Mouse (Mus musculus): ENCODE results near the gene Shmt1. TPM values are rescaled to one million over a fixed set of nuclear protein-coding genes. Genes with fewer than 3 reads are reported as not detected.

The Shmt1 gene
- polyA plus RNA-seq, 1 experiment from 2014 or later = 34.5 TPM

DNA sequence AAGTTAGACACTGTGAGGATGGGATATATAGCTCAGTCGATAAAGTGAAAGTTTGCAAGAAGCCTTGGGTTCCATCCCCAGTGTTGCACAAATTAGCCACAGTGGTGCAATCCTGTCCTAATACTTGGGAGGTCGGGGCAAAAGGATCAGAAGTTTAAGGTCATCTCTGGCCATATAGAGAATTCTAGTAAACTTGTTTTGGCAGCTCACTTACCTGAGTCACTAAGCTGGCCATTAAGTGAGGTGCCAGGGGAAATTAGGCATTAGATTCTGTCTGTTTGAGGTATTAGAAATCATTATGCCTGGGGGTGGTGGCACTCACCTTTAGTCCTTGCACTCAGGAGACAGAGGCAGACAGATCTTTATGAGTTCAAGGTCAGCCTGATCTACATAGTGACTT, 12.3 kb upstream of the Shmt1 start:
- H3K36me3 ChIP-seq (ENCODE audit: control insufficient read depth, insufficient read depth) = no peaks in the 10 kb centered on the region
- TF ChIP-seq CTCF (IDR thresholded peaks at IDR 0.05; ENCODE audit: low read depth) = no peak
- H3K27me3 ChIP-seq (replicated peaks; ENCODE audit: control insufficient read depth, insufficient read depth, low read length) = no peaks in the 10 kb centered on the region
- no peak overlapping the region for H3K4me3 ChIP-seq (ENCODE audit: low read depth, low read length)
- H3K27ac ChIP-seq (ENCODE audit: low read depth, low read length) = no peak overlapping the region
- H3K4me1 ChIP-seq (replicated peaks; ENCODE audit: control insufficient read depth, insufficient read depth, low read length) = no peaks in the 10 kb centered on the region
- no peaks in the 10 kb centered on the region for H3K9me3 ChIP-seq (ENCODE audit: control insufficient read depth)
- no peak for ATAC-seq
- H3K9ac ChIP-seq (ENCODE audit: low read depth, low read length) = no peak overlapping the region
- H3K4me2 ChIP-seq (replicated peaks; ENCODE audit: low read depth) = no peak overlapping the region
- WGBS = 74% methylated on average over 2 of the region's 2 CpGs

DNA sequence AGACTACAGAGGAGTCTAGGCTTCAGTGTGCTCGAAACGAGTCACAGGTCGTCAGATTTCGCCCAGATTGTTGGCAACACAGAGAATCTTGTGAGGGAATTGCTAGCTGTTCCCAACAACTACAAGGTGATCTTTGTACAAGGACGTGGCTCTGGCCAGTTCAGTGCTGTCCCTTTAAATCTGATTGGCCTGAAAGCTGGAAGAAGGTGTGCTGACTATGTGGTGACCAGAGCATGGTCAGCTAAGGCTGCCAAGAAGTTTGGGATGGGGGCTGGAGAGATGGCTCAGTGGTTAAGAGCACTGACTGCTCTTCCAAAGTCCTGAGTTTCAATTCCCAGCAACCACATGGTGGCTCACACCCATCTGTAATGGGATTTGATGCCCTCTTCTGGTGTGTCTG, 4.9 kb upstream of the Shmt1 start:
- no peak for ATAC-seq
- no peak for TF ChIP-seq CTCF (IDR thresholded peaks at IDR 0.05; ENCODE audit: low read depth)
- Histone ChIP-seq H3K4me2 (replicated peaks; ENCODE audit: low read depth) (no peak overlapping the region), H3K27ac (ENCODE audit: low read depth, low read length) (no peak overlapping the region), H3K4me3 (ENCODE audit: low read depth, low read length) (no peak overlapping the region), H3K9me3 (ENCODE audit: control insufficient read depth) (no peaks in the 10 kb centered on the region), H3K36me3 (ENCODE audit: control insufficient read depth, insufficient read depth) (no peaks in the 10 kb centered on the region), H3K4me1 (replicated peaks; ENCODE audit: control insufficient read depth, insufficient read depth, low read length) (no peaks in the 10 kb centered on the region), H3K27me3 (replicated peaks; ENCODE audit: control insufficient read depth, insufficient read depth, low read length) (no peaks in the 10 kb centered on the region), H3K9ac (ENCODE audit: low read depth, low read length) (no peak overlapping the region)
- 71% methylated on average over 5 of the region's 5 CpGs for WGBS

DNA sequence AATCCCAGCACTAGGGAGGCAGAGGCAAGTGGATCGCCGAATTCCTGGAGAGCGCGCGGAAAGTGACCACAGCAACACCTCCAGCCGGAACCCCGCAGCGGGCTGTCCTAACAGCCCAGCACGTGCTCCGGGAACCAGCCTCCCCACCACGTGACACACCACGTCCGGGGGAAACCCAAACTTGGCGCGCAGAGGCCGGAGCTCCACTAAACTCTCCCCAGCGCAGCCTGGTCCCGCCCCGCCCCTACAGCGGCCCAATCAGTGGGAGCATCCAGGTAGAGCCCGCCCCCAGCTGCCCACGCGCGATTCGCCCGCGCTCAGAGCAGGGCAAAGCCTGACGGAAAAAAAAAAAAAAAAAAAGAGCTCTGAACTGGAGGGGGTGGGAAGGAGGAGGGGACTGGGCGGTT, 461 bp downstream of the Shmt1 start:
- WGBS = 0% methylated on average over 29 of the region's 29 CpGs
- H3K4me1 ChIP-seq (replicated peaks; ENCODE audit: control insufficient read depth, insufficient read depth, low read length) = 0 out of 2 replicates have a peak, but pooled peaks cover 4% of the 10 kb centered on the region
- peak overlapping the region; percentile 61; the same call in 1 of the 2 replicates for H3K27ac ChIP-seq (ENCODE audit: low read depth, low read length)
- no peak; the same call in 1 of the 2 replicates for TF ChIP-seq CTCF (IDR thresholded peaks at IDR 0.05; ENCODE audit: low read depth)
- no peaks in the 10 kb centered on the region for H3K27me3 ChIP-seq (replicated peaks; ENCODE audit: control insufficient read depth, insufficient read depth, low read length)
- peak; percentile 94 for ATAC-seq
- 0 out of 2 replicates have a peak overlapping the region, but pooled peaks have one; percentile 18 for H3K9ac ChIP-seq (ENCODE audit: low read depth, low read length)
- H3K36me3 ChIP-seq (ENCODE audit: control insufficient read depth, insufficient read depth) = no peaks in the 10 kb centered on the region
- H3K4me2 ChIP-seq (replicated peaks; ENCODE audit: low read depth) = peak overlapping the region; percentile 83
- H3K9me3 ChIP-seq (ENCODE audit: control insufficient read depth) = no peaks in the 10 kb centered on the region
- peak overlapping the region; percentile 51 for H3K4me3 ChIP-seq (ENCODE audit: low read depth, low read length)

DNA sequence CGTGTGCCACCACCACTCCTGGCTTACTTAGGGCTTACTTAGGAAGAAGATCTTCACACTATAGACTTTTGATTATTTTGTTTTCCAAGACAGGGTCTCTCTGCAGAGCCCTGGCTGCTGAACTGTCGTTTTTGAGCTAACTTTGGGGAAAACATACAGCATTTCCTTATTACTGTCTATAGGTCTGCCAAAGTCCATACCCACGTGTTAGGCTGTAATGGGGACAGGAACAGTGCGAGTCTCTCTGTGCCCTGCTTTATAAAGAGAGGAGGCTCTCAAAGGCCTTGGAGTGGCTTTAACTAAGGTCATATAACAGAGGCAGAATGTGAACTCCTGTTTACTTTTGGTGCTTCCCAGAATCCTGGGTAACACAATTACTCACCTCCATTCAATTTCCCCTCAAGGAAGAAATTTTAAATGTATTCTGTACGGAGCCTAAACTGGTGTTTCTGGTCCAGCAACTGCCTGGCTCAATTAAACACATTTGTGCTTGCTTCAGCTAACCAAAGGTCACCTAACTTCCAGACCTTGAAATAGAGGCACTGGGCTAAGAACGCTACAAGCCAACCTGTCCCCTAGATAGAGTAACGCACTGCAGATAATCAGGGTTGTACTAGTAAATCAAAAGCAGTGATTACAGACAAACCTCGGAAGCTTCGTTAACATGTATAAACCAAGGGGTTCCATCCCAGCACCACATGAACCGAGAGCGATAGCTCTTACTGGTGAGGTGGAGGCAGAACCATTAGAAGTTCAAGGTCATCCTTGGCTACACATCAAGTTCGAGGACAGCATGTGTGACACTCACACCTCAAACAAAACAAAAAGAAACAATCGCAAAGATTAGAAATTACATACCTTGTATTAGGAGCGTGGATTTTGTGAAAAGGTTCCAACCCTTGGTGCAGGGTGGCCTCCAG, 1.2 kb downstream of the Shmt1 start:
- Histone ChIP-seq H3K9me3 (ENCODE audit: control insufficient read depth) (no peaks in the 10 kb centered on the region), H3K4me2 (replicated peaks; ENCODE audit: low read depth) (peak overlapping the region; percentile 83), H3K4me1 (replicated peaks; ENCODE audit: control insufficient read depth, insufficient read depth, low read length) (0 out of 2 replicates have a peak, but pooled peaks cover 4% of the 10 kb centered on the region), H3K36me3 (ENCODE audit: control insufficient read depth, insufficient read depth) (no peaks in the 10 kb centered on the region), H3K9ac (ENCODE audit: low read depth, low read length) (peak overlapping the region; percentile 18; the same call in 1 of the 2 replicates), H3K27me3 (replicated peaks; ENCODE audit: control insufficient read depth, insufficient read depth, low read length) (no peaks in the 10 kb centered on the region), H3K4me3 (ENCODE audit: low read depth, low read length) (peak overlapping the region; percentile 51), H3K27ac (ENCODE audit: low read depth, low read length) (peak overlapping the region; percentile 61)
- TF ChIP-seq CTCF (IDR thresholded peaks at IDR 0.05; ENCODE audit: low read depth) = no peak
- WGBS = 8% methylated on average over 14 of the region's 14 CpGs
- peak; percentile 50 for ATAC-seq

DNA sequence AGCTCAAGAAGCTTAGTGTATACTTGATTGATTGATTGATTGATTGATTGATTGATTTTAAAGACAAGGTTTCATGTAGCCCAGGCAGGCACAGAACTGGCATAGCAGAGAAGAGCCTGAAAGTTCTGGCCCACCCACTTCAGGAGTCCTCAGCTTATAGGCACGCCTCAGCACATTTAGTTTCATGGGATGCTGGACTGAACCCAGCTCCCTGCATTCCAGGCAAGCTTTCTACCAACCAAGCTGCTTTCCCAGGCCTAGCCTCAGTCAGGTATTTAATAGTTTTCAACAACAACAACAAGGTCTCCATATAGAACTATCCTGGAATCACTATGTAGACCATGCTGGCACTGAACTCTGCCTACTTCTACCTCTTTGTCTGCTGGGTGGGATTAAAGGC, 2.0 kb downstream of the Shmt1 start:
- Histone ChIP-seq H3K9me3 (ENCODE audit: control insufficient read depth) (no peaks in the 10 kb centered on the region), H3K36me3 (ENCODE audit: control insufficient read depth, insufficient read depth) (no peaks in the 10 kb centered on the region; the same call in 1 of the 2 replicates), H3K4me1 (replicated peaks; ENCODE audit: control insufficient read depth, insufficient read depth, low read length) (0 out of 2 replicates have a peak, but pooled peaks cover 4% of the 10 kb centered on the region), H3K27me3 (replicated peaks; ENCODE audit: control insufficient read depth, insufficient read depth, low read length) (no peaks in the 10 kb centered on the region), H3K4me2 (replicated peaks; ENCODE audit: low read depth) (peak overlapping the region; percentile 83), H3K9ac (ENCODE audit: low read depth, low read length) (peak overlapping the region; percentile 5; the same call in 1 of the 2 replicates), H3K4me3 (ENCODE audit: low read depth, low read length) (peak overlapping the region; percentile 51), H3K27ac (ENCODE audit: low read depth, low read length) (peak overlapping the region; percentile 54)
- WGBS = 36% methylated on average over 1 of the region's 1 CpGs
- TF ChIP-seq CTCF (IDR thresholded peaks at IDR 0.05; ENCODE audit: low read depth) = no peak
- ATAC-seq = no peak

DNA sequence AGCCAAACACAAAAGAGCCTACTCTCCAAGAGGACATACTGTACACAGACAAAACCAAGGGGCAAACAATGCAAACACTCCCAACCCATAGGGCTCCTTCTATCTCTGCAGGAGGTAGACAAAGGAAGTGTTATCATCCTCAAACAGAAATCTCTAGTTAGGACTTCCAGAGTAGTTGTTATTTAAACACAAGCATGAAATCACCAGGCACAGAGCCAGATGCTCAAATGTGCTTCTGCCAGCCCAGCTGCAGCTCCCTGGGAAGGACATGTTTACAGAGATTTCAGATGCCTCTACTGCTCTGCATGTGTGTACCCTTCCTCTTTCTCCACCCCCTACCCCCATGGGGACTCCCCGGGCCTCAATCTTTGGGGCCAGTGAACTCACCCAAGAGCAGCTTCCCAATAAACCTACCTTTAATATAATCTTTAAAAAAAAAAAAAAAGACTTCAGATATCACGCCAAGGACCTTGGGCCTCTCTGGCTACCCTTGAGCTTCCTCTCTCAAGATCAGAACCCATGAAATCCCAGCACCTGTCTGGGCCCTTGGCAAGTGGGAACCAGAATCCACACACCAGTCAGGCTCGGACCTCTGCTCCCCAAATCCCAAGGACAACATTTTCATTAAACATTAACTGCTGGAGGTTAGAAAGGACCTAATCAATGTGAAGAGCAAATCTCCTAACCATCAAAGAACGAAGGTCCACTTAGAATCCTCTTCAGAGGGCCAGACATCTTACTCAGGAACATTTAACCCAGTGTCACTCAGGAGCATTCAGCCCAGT, 3.0 kb downstream of the Shmt1 start:
- no peak for TF ChIP-seq CTCF (IDR thresholded peaks at IDR 0.05; ENCODE audit: low read depth)

More for the DNA sequence above, 3.0 kb downstream of the Shmt1 start:
- Histone ChIP-seq H3K9ac (ENCODE audit: low read depth, low read length) (no peak overlapping the region), H3K9me3 (ENCODE audit: control insufficient read depth) (no peaks in the 10 kb centered on the region), H3K27ac (ENCODE audit: low read depth, low read length) (no peak overlapping the region), H3K27me3 (replicated peaks; ENCODE audit: control insufficient read depth, insufficient read depth, low read length) (no peaks in the 10 kb centered on the region), H3K4me3 (ENCODE audit: low read depth, low read length) (no peak overlapping the region), H3K36me3 (ENCODE audit: control insufficient read depth, insufficient read depth) (no peaks in the 10 kb centered on the region; the same call in 1 of the 2 replicates), H3K4me1 (replicated peaks; ENCODE audit: control insufficient read depth, insufficient read depth, low read length) (0 out of 2 replicates have a peak, but pooled peaks cover 4% of the 10 kb centered on the region), H3K4me2 (replicated peaks; ENCODE audit: low read depth) (peak overlapping the region; percentile 83)
- WGBS = 33% methylated on average over 4 of the region's 4 CpGs
- no peak for ATAC-seq
